Mouse (Mus musculus): ENCODE results near the gene Ankef1.

The Ankef1 gene

DNA sequence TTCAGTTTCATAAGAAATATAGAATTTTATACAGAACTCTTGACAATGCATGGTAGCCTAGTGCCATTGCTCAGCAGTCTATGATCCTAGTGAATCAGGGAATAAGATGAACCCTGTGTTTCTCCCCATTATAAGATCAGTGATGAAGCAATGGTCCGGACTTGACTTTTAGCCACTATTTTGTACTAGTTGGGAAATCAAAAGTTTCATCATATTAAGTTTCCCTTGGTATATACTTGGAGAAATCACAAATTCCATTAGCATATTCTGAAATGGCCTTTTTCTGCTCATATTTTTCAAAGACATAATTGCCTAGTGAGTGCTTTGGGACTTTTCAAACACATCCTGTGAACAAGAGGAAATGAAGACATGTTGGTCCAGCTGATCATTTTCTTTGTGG, at the start of gene Ankef1:
Gene Ankef1 (plus strand): TSS at position 260 of the 400 bp plus-strand sequence.
- TF ChIP-seq GATA4 (IDR thresholded peaks at IDR 0.05; ENCODE audit: insufficient replicate concordance, low read length) = no peak

DNA sequence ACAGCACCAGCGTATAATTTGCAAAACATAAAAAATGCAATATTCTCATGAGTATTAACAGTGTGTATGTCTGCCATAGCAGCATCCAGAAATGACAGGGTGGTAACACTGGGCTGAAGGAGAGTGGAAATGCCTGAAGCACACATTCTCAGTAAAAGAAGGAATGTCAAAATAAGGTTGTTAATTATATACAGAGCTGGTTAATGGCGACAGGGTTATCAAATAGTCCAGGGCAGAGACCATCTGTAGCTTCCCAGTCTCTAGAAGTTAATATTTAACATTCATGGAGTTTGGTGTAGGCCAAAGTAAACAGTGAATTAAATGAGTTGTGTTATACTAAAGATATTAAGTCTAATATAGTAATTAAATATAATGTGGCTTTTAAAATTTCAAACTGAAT, 45.2 kb upstream of the Ankef1 start:
- TF ChIP-seq GATA4 (IDR thresholded peaks at IDR 0.05; ENCODE audit: insufficient replicate concordance, low read length) = no peak

DNA sequence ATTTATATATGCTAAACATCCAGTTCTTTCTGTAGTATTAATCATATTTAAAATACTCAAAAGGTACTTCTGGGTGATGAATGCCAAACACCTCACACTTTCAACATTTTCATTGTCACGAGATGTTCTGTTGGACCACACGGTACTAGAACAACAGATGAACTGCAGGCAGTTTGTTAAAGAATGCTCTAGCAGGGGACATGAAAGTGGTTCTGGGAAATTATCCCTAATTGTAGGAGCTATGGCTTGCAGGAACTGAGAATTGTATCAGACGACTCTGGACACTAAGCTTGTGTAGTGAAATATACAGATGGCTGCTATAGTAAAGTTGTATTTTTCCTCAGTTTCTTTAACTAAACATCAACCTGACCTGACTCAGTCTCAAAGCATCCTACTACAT, 44.8 kb upstream of the Ankef1 start:
- no peak for TF ChIP-seq GATA4 (IDR thresholded peaks at IDR 0.05; ENCODE audit: insufficient replicate concordance, low read length)

DNA sequence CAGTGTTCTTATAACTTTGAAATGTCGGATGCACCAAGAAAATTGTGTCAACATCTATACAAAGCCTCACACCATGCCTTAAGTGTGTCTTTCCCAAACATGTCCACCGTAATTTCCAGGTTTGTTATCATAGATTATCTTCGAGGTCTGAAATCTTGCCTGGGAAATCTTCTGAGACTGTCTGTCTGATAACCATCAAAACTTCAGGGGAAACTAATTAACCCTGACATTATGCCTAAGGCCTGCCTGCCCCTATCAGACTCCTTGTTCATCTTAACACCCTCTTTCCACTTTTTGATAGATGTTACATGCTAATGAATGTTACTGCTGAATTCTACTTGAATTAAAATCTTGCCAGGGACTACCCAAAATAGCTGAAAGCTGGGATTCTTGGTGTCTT, 24.1 kb upstream of the Ankef1 start:
- no peak for TF ChIP-seq GATA4 (IDR thresholded peaks at IDR 0.05; ENCODE audit: insufficient replicate concordance, low read length)

DNA sequence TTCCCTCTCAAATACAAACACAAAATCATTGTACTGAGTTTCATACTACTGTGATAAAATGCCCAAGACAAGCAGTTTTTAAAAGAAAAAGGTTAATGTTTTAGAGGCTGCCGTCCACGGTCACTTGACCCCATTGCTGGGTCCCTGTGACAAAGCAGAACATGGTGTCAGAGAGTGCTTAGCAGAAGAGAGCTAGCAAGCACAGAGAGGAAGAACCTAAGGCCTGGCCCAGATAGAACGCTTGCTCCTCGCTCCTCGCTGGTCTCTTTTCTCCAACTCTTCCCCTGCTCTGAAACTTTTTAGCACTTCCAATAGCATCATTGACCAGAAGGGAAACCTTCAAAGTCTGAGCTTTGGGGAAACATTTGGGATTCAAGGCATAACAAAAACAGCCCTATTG, 19.4 kb upstream of the Ankef1 start:
- no peak for TF ChIP-seq GATA4 (IDR thresholded peaks at IDR 0.05; ENCODE audit: insufficient replicate concordance, low read length)

DNA sequence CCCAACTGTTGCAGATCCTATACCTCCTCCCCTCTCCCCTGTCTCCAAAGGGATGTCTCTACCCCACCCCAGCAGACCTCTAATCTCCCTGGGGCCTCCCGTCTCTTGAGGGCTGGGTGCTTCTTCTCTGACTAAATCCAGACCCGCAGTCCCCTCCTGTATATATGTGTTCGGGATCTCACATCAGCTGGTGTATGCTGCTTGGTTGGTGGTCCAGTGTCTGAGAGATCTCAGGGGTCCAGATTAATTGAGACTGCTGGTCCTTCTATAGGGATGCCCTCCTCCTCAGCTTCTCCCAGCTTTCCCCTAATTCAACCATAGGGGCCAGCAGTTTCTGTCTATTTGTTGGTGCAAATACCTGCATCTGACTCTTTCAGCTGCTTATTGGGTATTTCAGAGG, 18.7 kb upstream of the Ankef1 start:
- TF ChIP-seq GATA4 (IDR thresholded peaks at IDR 0.05; ENCODE audit: insufficient replicate concordance, low read length) = no peak

DNA sequence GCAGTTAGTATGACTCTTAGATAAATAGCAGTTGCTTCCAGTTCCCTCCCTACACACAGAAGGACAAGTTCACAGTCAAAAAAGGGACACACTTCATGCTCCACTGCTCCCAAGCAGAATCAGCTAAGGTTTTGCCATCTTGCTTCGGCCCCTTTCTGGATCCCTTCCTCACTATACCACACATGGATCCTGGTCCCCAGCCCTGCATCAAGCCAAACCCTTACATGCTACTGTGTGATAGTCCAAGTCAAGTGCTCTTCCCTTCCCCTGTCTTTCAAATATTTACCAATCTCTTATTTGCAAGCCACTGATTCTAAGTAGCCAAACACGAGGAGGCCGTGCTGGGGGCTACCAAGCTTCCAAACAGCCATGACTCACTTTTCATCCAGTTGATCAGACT, 16.8 kb upstream of the Ankef1 start:
- no peak for TF ChIP-seq GATA4 (IDR thresholded peaks at IDR 0.05; ENCODE audit: insufficient replicate concordance, low read length)

DNA sequence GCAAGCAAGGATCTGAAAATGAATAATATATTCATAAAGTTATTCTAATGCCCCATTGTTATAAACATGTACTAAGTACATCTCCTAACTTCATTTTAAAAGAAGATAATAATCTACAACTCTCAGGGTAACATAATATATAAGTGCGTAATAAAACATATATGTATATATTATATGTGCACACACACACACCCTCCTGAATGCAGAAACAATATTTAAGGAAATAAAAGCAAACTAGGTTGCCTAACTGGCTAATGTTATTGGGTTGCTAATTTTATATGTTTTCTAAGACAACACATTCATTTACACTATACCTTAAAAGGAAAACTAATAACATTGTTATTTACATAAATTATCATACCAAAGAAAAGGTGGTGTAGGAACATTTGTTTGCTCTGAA, 16.3 kb upstream of the Ankef1 start:
- no peak for TF ChIP-seq GATA4 (IDR thresholded peaks at IDR 0.05; ENCODE audit: insufficient replicate concordance, low read length)

DNA sequence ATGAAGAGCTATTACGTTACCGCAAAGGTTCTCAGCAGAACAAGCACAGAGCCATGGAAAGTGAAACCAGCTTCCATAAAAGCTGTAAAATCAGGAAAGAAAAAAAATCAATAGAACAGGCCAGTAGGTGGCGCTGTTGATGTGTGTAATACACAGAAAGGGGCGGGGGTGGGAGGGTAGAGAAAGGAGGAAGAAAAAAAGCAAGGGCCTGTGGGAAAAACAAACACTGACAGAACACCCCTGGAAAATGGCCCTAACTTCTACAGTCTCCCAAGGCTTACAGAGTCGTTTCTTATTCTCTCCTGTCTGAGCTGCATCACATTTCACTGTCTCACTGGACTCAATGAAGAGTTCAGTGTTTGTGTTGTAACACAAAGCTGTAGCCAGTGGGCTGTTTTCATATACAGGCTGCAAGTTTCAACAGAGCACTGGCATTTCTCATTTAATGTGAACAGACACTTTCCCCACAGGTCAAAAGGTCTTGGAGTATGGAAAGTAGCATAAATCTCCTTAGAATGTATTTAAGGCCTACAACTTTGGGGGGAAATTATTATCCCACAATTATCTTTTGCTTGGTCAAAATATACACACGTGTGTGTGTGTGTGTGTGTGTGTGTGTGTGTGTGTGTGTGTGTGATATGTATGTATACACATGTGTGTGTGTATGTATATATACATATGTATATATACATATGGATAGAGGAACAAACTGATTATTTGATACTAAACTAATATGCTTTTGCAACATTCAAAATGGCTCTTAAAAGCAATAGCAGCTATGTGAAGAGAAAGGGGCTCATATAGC, 15.7 kb upstream of the Ankef1 start:
- TF ChIP-seq GATA4 (IDR thresholded peaks at IDR 0.05; ENCODE audit: insufficient replicate concordance, low read length) = no peak

DNA sequence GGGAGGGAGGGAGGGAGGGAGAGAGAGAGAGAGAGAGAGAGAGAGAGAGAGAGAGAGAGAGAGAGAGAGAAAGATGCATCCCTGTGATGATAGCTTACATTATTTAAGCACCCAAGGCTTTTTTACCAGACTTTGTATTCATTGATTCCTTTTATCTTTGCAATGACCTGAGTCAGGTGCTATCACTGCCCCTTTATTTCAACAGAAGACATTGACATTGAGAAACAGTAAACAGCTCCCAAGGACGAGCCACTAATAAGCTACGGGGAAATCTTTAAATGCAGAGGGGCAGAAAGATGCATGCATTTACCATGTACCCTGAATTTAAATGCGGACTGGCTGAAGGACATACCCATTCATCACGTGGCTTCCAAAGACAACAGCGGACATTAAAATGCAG, 14.7 kb upstream of the Ankef1 start:
- TF ChIP-seq GATA4 (IDR thresholded peaks at IDR 0.05; ENCODE audit: insufficient replicate concordance, low read length) = no peak

DNA sequence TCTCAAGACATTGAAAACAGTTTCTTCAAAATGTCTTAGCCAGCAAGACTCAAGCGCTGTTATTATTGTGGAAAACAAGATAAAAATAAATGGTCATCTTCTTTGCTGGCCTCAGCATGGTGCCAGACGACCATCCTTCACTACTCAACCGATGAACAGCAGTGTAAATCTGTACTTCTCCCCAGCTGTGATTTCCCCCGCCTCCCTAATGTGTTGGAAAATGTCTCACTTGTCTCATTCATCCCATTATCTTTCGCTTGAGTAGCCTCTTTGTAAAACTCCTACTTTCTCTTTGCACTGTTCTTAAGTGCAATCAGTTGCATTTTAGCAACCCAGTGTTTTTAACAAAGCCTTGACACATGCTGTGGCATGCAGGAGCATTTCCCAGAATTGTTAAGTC, 9.4 kb downstream of the Ankef1 start:
- no peak for TF ChIP-seq GATA4 (IDR thresholded peaks at IDR 0.05; ENCODE audit: insufficient replicate concordance, low read length)

DNA sequence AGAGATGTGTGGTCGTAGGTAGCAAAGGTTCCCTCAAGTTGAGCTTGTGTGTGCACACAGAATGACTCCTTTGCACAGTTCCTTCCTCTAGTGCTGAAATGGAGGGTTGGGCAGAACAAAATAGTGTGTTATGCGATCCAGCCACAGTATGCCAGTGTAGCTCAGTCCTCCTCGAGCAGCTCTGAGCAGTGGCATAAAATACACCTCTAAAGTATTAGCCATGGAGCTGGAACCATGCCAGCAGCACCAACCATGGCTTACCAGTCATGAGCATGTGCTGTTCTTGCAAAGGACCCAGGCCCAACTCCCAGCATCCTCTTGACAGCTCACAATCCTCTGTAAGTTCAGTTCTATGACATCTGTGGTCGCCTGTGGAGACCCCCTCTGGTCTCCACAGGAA, 10.0 kb downstream of the Ankef1 start:
- TF ChIP-seq GATA4 (IDR thresholded peaks at IDR 0.05; ENCODE audit: insufficient replicate concordance, low read length) = no peak

DNA sequence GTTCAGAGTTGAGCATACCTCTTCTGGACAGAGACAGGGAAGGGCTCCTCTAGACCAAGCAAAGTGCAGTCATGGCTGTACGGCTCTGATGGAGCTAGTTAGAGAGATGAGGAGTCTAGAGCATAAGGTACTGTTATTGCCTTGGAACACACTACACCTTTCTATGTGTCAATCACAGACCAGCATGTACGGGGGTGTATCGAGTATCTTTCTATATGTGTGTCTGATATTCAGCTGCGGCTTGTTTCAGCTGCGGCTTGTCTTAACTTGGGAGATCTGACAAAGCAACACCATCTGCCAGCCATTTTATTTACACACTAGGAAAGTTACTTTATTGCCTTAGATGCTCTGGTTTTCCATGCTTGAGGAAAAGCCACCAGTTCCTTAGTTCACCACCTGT, 11.1 kb downstream of the Ankef1 start:
- TF ChIP-seq GATA4 (IDR thresholded peaks at IDR 0.05; ENCODE audit: insufficient replicate concordance, low read length) = no peak

DNA sequence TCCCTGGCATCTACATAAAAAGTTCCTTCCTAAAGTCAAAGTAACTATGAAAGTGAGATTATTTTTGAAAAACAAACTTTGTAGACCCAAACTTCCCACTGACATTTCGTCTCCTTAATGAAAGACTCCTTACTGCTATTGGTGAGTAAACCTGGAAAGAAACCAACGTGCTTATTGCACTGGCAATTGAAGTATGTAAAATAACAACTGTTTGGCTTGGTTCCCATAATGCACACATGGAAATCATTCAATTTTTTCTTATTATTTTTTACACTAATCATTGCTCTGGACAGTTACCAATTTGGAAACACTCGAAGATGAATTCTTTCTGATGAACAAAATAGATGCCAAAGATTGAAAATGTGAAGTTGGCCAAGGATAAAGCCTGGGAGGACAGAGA, 12.1 kb downstream of the Ankef1 start:
- no peak for TF ChIP-seq GATA4 (IDR thresholded peaks at IDR 0.05; ENCODE audit: insufficient replicate concordance, low read length)

DNA sequence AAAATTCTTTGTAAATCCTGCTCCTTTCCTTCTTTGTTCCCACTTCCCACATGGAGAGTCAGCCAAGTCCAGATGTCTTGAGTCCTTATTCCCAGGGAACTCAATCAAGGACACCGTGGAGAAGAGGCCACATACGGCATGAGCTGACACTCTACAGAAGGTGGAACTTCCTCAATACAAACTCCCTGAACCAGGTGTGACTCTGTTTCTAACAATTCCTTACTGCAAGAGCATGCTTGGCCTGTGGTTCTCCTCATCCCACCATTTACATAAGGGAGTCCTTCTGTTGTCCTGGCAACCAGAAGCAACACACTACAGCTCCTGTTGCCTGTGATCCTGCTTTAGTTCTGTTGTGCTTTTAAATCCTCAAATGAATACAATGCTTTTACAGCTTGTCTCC, 13.8 kb downstream of the Ankef1 start:
- no peak for TF ChIP-seq GATA4 (IDR thresholded peaks at IDR 0.05; ENCODE audit: insufficient replicate concordance, low read length)

DNA sequence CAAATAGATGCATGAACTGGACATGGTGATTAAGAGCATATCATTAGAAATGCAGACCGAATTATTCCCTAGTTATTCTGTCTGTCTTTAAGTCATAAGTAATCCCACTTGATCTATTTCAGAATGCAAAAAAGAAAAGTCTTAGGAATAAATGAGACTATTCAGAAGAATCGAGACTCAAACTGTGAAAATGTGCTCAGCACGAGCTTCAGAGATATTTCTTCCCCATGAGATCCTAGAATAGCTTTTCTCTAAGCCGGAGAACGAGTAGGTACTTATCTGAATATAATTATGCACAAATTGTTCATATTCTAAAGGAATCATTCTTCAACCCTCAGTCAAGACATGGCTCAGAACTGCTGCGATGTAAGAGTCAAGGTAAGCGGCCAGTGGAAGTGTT, 27.2 kb downstream of the Ankef1 start:
- no peak for TF ChIP-seq GATA4 (IDR thresholded peaks at IDR 0.05; ENCODE audit: insufficient replicate concordance, low read length)

DNA sequence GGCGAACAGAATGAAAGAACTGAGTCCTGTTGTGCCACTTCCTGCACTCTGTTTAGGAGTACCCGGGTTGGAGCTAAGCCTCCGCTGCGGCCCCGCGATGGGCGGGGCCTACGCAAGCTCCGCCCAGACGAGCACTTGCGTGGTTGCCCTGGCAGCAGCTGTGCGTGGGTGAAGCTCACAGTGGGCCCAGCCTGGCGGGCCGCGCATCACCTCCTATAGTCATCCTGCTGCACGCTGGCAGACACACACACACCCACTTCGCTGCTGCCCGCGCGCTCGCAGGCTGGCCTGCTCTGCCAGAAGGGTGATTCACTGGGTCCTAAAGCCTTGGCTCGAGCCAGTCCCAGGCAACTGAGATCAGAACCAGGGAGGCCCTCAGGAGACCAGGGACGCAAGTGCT, 30.3 kb downstream of the Ankef1 start:
- TF ChIP-seq GATA4 (IDR thresholded peaks at IDR 0.05; ENCODE audit: insufficient replicate concordance, low read length) = no peak
